Mouse (Mus musculus): ENCODE measurements at regions not wholly inside any gene's neighbourhood (a gene's known extent, or its start where the extent isn't known, plus 50 kb on each side); places are given as distances from the start of the nearest gene placed in this dataset.

GRCm38 (mm10) chr8:82473266-82473665 is 70.2 kb upstream of the Il15 start:
- DNase-seq (ENCODE audit: low read depth, low spot score), result no peak

GRCm38 (mm10) chr8:82471825-82472224 is 68.8 kb upstream of the Il15 start:
- DNase-seq (ENCODE audit: low read depth, low spot score), result no peak

- peak; percentile 8 for DNase-seq (ENCODE audit: low read depth, low spot score)
These were observed 66.8 kb upstream of the Il15 start for GRCm38 (mm10) chr8:82469824-82470223.

GRCm38 (mm10) chr8:82462841-82463240 is 59.8 kb upstream of the Il15 start:
- no peak for DNase-seq (ENCODE audit: low read depth, low spot score)

- DNase-seq (ENCODE audit: low read depth, low spot score), result no peak
These were observed 56.0 kb upstream of the Il15 start for GRCm38 (mm10) chr8:82459007-82459406.

- DNase-seq (ENCODE audit: low read depth, low spot score), result no peak
These were observed 51.0 kb upstream of the Il15 start for GRCm38 (mm10) chr8:82454056-82454455.
